Comparison of ENCODE assay signal across 7 mouse cellular contexts in genomic region chrX:74115511-74115910, GRCm38 (mm10). TPM values are rescaled to one million over a fixed set of nuclear protein-coding genes. Genes with fewer than 3 reads are reported as not detected.
DNase-seq lines count a peak whose midpoint lies in the region; ATAC-seq lines count a peak whose summit lies in the region.

No protein-coding gene starts in this region.

- no peaks in the 10 kb centered on the region for H3K36me3 ChIP-seq in intestine, embryonic 15.5 days
- H3K36me3 ChIP-seq in midbrain, embryonic 10.5 days = no peaks in the 10 kb centered on the region

- no peaks in the 10 kb centered on the region for H3K9me3 ChIP-seq in intestine, embryonic 15.5 days
- H3K9me3 ChIP-seq in midbrain, embryonic 10.5 days (replicated peaks) = no peaks in the 10 kb centered on the region

- peak; percentile 85 for ATAC-seq in intestine, embryonic 15.5 days

- intact Hi-C loops in left cerebral cortex, postnatal 25 days (cut with DNase I) = loop anchor here (5.0 kb wide), 2 partner anchors 132 to 297 kb away; partner anchors contain the start of gene Flna

- peak overlapping the region; percentile 24 for H3K4me3 ChIP-seq in intestine, embryonic 15.5 days (replicated peaks)
- H3K4me3 ChIP-seq in midbrain, embryonic 10.5 days = peak overlapping the region; percentile 27

- H3K4me1 ChIP-seq in intestine, embryonic 15.5 days (replicated peaks) = no peaks in the 10 kb centered on the region
- no peaks in the 10 kb centered on the region for H3K4me1 ChIP-seq in midbrain, embryonic 10.5 days

- H3K4me2 ChIP-seq in intestine, embryonic 15.5 days (replicated peaks) = peak overlapping the region; percentile 51

- no peak overlapping the region for H3K27ac ChIP-seq in intestine, embryonic 15.5 days
- H3K27ac ChIP-seq in midbrain, embryonic 10.5 days (replicated peaks) = no peak overlapping the region

- peak; percentile 22 to 43 for DNase-seq in adrenal gland, adult 18-20 months (ENCODE audit: low spot score in 2 of 2)
- DNase-seq in embryo, embryonic 11 days = peak; percentile 53
- peak; percentile 53 for DNase-seq in gastrocnemius, postnatal 25 days
- DNase-seq in left cerebral cortex, postnatal 25 days (ENCODE audit: low spot score in 2 of 2) = peak; percentile 33 to 65
- peak; percentile 35 for DNase-seq in midbrain, embryonic 10.5 days (ENCODE audit: low spot score)
- DNase-seq in right cerebral cortex, postnatal 4 days = peak; percentile 51

- 24% methylated on average over 10 of the region's 10 CpGs for WGBS in intestine, embryonic 15.5 days
- 19% methylated on average over 10 of the region's 10 CpGs for WGBS in midbrain, embryonic 10.5 days

- H3K9ac ChIP-seq in intestine, embryonic 15.5 days = no peak overlapping the region

- no peaks in the 10 kb centered on the region for H3K27me3 ChIP-seq in intestine, embryonic 15.5 days (replicated peaks)
- H3K27me3 ChIP-seq in midbrain, embryonic 10.5 days (ENCODE audit: low read depth, poor library complexity, severe bottlenecking) = no peaks in the 10 kb centered on the region

RNA-seq across cellular contexts. Expression of gene Opn1mw, which starts 11.8 kb away (rescaled TPM):
- total RNA-seq in adrenal gland, adult 18-20 months (2021) = not detected
- total RNA-seq in gastrocnemius, postnatal 25 days (2021) = not detected
- polyA plus RNA-seq in intestine, embryonic 15.5 days (2015; fragmentation: Nextera tagmentation; extraction: Ambion mirVana) = not detected in 2 replicates
- total RNA-seq in left cerebral cortex, postnatal 25 days (2021) = under 1 TPM; 0.50 to 0.62 TPM
- not detected in 2 replicates for polyA plus RNA-seq in midbrain, embryonic 10.5 days (2016; fragmentation: Nextera tagmentation; extraction: Ambion mirVana)

RNA-seq across cellular contexts. Expression of gene Mecp2, which starts 19.7 kb away (rescaled TPM):
- 10 to 100 TPM; 31.5 to 34.5 TPM for total RNA-seq in adrenal gland, adult 18-20 months (2021)
- 10 to 100 TPM; 21.1 to 23.1 TPM for total RNA-seq in gastrocnemius, postnatal 25 days (2021)
- 10.7 and 10.9 TPM in 2 replicates for polyA plus RNA-seq in intestine, embryonic 15.5 days (2015; fragmentation: Nextera tagmentation; extraction: Ambion mirVana)
- total RNA-seq in left cerebral cortex, postnatal 25 days (2021) = 10 to 100 TPM; 80.2 to 84.3 TPM
- 15.7 and 16.0 TPM in 2 replicates for polyA plus RNA-seq in midbrain, embryonic 10.5 days (2016; fragmentation: Nextera tagmentation; extraction: Ambion mirVana)

RNA-seq across cellular contexts. Expression of gene Tex28, which starts 52.1 kb away (rescaled TPM):
- not detected for total RNA-seq in adrenal gland, adult 18-20 months (2021)
- not detected for total RNA-seq in gastrocnemius, postnatal 25 days (2021)
- not detected in 2 replicates for polyA plus RNA-seq in intestine, embryonic 15.5 days (2015; fragmentation: Nextera tagmentation; extraction: Ambion mirVana)
- total RNA-seq in left cerebral cortex, postnatal 25 days (2021) = not detected
- not detected in 2 replicates for polyA plus RNA-seq in midbrain, embryonic 10.5 days (2016; fragmentation: Nextera tagmentation; extraction: Ambion mirVana)
